Mouse (Mus musculus): ENCODE measurements at regions not wholly inside any gene's neighbourhood (a gene's known extent, or its start where the extent isn't known, plus 50 kb on each side); places are given as distances from the start of the nearest gene placed in this dataset.

DNA sequence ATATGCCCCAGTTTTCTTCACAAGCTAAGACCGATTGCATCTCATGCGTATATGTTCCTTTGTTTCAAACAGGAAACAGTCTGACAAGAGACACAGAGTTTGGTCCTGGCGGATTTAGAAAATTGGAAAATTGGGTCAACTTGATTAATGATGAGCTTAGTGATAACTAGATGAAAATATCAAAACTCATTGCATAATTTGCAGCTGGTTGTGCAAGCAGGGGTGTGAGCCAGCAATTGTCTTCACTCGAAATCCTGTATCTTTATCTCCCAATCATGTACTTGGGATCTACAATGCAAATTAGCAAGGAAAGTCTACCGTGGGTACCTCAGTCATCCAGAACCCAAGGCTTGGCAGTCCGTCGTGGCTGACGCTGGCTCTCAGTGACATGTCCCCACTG lies 128.9 kb upstream of the N6amt1 start:
- no peak for DNase-seq

DNA sequence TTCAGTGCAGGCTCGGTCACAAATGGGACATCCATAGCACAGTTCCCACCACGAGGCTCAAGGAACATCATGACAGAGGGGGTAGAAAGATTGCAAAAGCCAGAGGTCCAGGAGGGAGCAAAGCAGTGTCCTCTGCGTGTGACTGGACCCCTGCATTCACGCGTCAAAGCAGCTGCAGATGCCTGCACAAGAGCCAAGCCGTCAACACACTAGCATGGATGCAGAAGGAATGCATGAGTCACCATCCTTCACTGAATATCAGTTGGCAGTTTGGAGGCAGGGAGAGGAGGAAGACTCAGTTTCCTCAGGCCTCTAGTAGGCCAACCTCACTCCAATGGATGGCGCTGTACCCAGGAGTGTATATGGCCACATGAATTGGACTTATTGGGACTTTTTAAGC lies 130.0 kb upstream of the N6amt1 start:
- DNase-seq: no peak

DNA sequence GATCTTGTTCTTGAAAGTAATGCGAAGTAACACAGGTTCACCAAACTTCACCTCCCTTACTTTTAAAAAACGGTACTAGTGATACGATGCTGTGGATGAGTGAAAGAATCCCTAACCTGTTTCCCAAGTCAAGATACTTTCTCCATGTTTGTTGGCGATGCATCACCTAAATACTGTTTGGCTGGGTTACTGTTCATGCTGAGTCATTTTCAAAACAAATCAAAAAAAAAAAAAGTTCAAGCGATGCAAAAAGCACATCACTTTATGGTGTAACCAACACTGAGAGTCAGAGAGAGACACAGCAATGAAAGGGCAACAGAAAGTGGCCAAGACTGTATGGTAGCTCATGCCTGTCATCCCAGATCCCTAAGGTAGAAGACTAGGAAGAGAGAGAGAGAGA lies 133.4 kb upstream of the N6amt1 start:
- DNase-seq: no peak

DNA sequence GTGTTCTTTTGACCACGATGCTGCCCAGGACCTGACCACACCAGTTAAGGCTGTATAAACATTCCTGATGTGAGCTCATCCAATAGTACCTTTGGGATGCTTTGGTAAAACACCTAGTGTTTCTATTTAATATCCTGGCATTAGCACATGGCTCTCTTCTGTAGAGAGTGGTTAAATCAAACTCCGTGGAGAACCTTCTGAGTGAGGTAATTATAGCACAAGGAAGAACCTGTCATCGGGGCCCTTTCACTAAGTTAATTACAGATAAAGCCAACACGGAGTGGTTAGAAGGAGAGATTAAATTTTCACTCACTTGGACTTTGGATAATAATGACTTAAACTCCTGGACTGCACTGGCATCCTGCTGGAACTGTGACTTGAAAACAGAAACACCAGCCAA lies 133.8 kb upstream of the N6amt1 start:
- DNase-seq: peak; percentile 40

DNA sequence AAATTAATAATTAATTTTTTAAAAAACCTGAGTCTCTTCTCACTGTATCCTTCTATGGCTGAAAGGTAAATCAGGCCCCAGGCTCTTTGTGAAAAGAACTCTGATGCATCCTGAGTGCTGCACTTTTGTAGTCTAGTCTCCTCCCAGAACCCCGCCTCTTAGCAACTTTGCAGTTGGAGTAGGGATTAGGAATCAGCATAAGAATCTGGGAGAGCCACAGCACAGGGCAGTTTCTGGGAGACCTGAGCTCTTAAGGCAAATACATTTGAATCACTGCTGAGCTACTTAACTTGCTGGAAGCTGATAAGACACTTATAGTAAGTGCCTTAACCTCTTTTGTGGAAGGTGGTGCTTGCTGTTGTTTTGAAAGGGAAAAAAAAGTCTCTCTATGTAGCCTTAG lies 146.1 kb upstream of the N6amt1 start:
- no peak for DNase-seq

DNA sequence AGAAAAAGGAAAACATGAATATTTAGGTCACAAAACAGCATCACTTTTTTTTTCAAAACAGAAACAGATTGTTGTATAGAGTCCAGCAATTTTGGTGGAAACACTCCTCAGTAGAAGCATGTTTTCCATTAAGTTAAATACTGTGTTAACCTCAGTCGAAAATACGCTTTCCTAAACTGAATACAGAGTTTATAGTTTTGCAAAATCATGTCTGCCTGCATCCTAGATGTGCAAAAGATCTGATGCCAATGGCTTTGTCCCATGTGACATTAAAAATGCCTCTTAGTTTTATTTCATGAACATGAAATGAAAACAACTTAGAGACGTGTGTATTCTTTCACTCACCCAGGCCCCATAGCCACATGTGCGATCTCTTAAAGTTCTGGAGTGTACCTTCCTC lies 163.5 kb upstream of the N6amt1 start:
- DNase-seq: no peak

DNA sequence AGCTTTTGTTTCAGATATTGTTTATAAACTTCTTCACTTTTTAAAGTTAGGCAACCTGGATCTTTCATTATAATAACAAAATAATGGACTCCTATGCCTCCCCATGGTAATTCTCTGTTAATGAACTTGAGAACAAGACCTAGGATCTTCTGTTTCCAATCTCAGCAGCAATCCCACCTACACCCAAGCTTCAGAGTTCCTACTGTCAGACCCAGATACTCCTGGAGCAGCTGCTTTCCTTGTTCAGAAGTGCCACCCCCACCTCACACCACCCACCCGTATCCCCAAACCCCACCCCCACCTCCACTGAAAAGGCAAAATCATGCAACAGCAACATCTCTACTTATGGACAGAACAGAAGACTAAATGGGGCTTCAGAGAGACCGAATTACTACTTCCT lies 165.2 kb upstream of the N6amt1 start:
- no peak for DNase-seq

DNA sequence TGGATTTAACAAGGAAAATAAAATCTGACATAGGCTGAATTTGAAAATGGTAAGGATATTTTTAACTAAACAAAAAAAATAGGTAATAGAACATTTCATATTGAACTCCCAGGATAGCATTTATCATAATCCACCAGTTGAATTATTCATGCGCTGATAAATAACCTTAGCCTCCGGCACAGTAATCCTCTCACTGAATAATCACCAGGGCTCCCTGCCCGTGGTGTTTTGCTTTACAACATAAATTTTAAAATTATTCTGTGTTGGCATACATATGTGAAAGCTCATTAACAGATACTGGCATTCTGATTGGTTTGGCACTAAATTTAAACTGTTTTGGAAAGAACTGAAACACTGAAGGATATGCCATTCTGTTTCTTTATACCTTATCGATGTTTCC lies 181.6 kb upstream of the N6amt1 start:
- DNase-seq: no peak

DNA sequence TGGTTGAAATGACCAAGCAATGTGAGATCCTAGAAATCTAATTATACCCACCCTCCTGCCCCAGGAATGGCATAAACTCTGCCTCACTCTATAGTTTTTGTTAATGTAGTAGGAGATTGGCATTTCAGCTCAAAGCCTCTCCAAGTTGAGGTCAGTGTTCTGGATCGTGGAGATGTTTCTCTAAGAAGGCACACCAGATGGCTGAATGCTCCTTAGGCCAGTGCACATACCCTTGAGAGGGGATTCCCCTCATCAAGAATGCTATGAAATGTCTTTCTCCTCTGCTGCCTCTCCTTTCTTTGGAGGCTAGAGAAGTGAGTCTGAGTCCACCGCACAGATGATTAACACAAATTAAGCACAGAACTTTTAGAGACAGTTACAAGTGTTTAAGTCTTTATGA lies 214.7 kb upstream of the N6amt1 start:
- no peak for DNase-seq

DNA sequence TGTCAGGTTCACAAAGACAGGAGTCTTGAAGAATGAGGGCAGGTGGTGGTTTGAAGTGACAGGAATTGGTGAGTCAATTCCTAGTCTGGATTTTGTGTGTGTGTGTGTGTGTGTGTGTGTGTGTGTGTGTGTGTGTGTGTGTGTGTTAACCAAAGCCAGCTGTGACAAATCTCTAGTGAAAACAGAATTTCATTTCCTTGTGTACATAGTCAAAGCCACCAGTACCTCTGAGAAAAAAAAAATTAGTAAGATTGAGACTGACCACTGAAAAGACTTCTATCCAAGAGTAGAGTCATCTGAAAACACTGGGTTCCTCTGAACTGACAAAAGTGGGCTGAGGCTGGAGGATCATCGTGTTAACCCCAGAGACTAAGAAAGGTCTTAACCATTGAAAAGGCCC lies 217.5 kb upstream of the N6amt1 start:
- DNase-seq: no peak

DNA sequence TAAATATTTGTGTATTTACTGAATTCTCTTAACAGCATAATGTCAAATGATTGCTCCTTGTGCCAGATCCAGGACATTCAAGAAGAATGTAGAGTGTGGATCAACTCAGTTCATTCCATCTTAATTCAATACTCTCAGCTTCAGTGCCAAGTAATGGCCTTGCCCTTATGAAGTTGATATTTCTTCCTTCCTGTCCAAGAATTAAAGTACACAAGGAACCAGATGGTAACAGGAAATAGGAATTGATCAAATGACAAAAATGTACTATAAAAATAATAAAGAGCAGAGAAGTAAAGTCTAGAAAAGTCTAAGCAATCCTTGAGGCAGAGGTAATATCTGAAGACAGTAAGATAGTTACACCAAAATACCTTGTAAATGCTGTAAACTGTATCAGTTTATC lies 219.5 kb upstream of the N6amt1 start:
- no peak for DNase-seq

DNA sequence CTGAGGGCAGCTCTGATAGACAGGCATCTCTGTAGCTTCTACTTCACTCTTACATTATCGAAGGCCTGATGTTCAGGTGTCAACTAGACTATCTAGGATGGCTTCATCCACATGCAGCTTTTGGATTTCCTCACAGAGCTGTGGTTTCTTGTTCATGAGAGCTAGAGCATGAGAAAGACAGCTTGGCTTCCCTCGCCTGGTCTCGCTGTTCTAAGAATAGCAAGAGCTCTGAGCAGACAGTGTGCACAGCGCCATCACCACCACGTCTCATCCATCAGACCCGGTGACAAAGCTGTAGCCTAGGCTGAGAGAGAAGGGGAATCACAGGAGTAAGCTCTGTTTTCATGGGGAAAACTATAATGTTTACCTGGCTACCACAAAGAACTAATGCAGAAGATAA lies 220.1 kb upstream of the N6amt1 start:
- no peak for DNase-seq

DNA sequence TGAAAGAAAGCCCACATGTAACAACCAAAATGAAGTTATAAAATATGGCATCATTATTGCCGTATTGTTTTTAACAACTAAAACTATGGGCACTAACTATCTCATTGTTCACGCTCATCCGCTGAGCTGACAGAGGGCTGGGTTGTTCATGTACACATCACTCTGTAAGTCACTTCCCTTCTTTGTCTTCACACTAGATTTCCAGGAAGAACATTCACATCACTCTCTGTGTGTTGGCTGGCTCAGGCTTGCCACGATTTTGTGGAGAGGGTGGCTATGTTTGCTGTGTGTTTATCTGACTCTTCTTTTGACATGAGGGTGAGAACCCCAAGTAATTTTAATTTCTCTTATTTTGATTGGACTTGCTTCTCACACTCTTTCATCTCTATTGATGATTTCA lies 221.9 kb upstream of the N6amt1 start:
- no peak for DNase-seq

DNA sequence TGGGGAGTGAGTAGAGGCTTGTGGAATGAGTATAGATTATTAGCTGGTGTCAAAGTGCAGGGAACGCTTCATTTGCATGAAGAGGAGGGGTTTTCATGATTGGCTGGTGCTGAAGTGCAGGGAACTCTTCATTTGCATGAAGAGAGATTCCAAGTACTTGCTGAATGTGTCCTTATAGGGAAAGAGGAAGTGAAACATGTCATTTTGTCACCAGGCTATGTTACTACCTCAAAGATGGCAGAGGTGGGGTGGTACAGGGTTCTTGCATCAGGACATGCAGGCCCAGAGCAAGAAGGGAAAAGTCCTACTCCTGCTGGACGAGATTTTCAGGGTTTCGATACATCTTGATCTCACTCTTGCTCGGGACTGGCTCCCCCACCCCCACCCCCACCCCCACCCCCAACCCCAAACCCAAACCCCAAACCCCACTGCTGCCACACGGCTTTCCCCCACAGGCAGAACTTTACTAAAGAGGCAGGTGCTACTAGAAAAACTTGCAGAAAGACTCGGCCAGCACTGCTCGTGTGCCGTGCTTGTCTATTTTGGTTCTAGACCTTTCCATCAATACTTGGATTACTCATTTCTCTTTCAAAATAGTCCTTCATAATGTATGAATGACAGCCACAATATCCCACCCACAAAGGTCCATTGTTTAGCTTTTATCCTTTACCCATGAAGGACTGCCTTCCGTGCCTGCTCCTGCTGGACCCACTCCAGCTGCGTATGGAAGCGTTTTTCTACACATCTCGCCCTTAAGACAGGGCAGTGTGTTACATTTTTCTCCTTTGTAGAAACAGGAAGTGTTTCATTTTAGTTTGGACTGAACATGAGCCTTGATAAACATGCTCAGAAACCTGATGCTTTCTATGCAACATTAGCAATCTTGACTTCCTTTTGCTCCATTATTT lies 223.0 kb upstream of the N6amt1 start:
- DNase-seq: no peak

DNA sequence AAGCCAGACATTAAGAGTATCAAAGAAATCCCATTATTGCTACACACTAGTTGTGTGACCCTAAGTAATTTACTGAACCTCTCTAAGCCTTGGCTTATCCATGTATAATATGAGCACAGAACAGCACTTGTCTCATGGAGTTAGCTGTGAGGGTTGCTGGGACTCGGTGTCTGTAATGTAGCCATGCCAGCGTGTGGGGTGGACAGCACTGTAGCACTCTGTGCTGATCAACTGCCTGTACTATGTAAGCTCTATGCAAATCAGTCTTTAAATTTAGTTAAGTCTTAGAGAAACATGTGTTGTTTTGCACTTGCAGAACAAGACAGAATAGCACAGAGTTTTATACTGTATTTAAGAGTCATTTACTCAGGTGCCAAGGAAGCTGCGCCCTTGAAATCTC lies 225.0 kb upstream of the N6amt1 start:
- no peak for DNase-seq

DNA sequence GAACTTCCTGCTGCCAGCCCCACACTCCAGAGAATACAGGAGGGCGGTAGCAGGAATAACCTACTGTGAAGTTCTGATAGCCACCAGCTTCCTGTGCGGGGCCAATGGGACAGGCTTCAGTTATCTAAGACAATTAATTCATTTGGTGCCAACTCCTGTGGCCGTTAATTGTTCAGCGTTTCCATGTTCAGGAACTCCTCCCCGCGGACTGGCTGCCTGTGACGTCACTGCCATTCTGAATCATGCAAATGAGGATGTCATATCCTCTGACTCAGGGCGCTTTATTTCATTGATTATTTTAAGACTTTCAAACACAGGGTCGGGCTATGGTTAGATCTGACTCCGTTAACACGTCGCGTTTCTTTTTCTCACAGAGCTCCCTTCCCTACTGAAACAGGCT lies 225.8 kb upstream of the N6amt1 start:
- DNase-seq: peak; percentile 10

DNA sequence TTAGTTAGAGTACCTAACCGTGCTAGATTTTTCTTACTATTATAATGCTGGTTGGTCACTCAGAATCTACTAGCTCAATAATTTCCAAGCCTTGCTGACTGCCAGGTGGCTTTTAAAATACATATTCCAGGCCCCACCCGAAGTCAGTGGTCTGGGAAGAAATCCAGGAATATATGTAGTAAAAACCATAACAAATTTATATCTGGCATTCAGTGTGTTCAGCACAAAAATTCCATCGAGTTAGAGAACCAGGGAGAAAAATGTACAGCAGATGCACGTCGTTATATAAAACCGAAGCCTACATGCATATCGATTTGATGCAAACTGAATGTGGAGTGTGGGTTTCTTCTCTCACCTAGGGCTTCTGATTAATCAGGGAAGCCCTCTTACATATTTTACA lies 229.5 kb upstream of the N6amt1 start:
- no peak for DNase-seq

DNA sequence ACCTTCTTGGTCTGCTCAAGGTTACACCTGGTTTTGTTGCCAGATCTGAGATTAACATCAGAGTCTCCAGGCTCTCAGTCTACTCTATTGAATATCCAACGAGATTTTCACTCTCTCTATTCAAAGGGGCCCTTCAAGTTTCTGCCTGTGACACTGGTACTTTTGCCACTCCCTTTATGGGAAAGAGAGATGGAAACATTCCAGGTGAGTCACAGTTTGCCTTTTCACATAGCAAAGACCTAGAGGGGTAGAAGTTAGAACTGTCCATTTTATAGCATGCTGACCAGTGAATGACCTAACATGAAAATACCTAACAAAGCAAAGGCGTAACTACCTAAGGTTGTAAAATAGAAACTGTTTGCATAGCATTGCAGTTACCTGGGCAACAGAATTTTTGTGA lies 250.4 kb upstream of the N6amt1 start:
- no peak for DNase-seq

DNA sequence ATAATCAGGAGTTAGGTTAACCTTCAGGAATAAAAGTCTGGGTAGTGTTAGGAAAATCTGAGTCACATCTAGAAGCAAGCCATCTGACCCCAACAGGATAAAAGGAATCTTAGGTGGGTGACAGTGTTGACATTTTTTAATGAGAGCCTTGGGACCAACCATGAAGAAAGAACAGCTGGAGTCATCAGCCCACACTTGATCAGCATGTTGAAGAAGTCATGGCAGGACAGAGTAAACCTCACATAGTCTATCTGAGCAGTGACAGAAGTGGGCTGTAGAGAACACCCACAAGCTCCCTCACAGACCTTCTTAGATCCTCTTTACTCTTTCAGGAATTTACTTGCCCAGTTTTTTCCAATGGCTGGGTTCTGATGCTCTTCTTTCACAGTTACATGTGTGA lies 251.9 kb upstream of the N6amt1 start:
- DNase-seq: no peak

DNA sequence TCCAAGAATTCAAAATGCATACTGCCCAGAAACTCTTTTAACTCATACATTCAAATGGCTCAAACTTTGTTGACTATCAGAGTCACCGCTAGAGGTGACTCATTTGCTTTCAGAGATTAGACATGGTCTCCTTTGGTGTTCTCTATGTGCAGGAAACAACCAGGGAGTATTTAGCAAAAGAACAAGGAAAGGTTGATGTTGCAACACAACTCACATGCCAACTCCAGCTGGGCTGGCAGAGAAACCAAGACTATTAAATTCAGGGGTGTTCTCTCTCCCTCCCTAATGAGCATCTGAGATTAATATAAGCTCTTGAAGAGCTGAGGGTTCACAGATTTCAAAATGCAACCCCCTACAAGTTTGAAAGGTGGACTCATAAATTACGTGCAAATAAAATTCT lies 262.0 kb upstream of the N6amt1 start:
- no peak for DNase-seq

DNA sequence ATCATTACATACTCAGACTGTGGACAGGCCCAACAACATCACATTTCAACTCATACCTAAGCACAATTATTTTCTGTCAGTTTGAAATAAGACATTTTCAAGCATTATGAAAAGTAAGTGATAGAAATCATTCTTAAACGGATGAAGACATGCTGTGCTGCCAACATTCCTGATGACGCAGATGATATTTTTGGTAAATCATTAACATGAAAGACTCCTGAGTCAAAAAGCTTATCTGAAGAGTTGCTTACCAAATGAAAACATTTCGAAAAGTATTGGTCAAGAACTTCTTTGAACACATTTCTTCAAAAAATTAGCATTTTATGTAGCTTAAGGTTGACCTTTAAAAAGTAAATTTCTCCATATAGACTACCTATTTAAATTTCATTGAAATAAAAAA lies 264.7 kb upstream of the N6amt1 start:
- no peak for DNase-seq

DNA sequence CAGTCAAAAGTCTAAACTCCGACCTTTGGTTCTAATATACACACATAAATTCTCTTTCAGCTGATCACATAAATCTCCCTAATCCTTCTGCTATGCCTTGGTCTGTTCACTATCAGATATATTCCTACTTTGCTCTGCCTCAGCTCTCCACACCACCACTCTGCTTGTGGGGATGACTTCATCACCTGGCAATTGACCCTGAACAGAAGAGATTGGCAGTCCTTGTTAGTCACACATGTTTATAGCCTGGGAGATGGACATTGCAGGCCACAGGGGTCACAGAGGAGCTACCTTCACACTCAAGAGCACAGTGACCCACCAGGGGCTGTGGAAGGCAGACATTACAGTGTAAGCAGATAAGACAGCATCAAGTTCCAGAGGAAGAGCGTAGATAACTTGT lies 270.5 kb upstream of the N6amt1 start:
- DNase-seq: no peak

DNA sequence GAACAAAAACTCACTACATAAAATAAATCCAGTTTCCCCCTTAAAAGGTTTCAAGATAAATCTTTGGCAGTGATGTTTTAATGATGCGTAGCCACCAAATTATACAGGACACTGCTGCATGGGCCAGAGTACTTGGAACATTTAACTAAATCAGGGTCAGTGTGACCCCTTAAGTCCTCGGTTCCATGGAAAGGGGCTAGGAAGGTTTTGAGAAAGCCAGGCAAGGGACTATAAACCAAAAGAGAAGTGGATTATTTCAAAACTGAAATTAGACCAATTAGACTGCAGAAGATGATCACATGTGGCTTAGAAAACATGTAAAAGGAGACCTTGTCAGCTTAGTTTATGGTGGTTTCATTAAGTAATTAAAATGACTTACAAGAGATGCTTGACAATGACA lies 276.6 kb upstream of the N6amt1 start:
- DNase-seq: no peak

DNA sequence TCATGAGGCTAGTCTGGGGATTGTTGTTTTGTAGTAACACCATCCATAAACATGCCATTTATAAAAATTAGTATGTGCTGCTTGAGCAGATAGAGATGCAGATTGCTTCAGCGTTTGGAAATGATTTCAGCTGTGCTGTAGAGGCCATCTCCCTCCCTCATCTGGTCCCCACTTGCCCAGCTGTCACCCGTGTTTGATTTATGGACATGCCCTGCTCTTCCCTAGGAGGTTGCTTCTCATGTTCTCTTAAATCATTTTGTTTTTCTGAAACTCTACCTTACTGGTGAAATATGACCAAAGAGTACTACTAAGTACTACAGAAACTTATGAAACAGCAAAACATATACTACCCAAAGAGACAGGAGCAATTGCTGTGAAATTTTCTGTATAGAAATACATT lies 284.7 kb upstream of the N6amt1 start:
- no peak for DNase-seq

DNA sequence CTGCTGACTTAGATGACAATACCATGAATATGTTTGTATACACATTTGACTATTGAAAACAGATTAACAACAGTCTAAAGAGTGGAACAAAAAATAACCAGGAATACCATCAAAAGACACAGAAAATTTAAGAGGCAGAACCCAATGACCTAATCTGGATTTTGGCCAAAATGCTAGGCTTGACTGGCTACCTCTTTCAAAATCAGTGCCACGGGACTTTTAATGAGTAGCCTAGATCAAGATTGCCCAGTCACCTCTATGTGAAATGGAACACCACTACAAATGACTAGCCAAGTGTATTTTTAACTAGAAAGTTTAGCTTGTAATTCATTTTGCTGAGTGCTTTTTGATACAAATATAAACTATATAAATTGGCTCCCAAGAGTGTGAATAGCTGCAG lies 286.0 kb upstream of the N6amt1 start:
- DNase-seq: peak; percentile 58

All from kidney, adult 11 months (tissue).